Mouse (Mus musculus) layer of hippocampus, adult 2 months (tissue): ENCODE data around the gene Adamts4. TPM values are rescaled to one million over a fixed set of nuclear protein-coding genes. Genes with fewer than 3 reads are reported as not detected.
"Not testable (repeated sequence)": the region's sequence is repeated elsewhere in the genome, so short reads cannot be mapped to it uniquely, and the experiment has no call there.

Experiments used
- DNase-seq, 2 experiments: peaks; one replicate each; pipeline ENCODE4 v3.0.0; 2022; ENCODE audit warnings: low spot score in 2 of 2
- H3K27ac ChIP-seq: fragments of 200-600 bp; 2 replicates; pipeline ENCODE4 v1.8.1; 2022
- H3K4me3 ChIP-seq: fragments of 200-600 bp; 2 replicates; pipeline ENCODE4 v1.8.1; 2022; ENCODE audit warnings: mild to moderate bottlenecking
- CTCF ChIP-seq: fragments of 200-600 bp; conservative IDR thresholded peaks from 2 replicates; pipeline ENCODE4 v1.8.1; 2022; ENCODE audit warnings: antibody characterized with exemption, mild to moderate bottlenecking, moderate library complexity
- total RNA-seq, 2 experiments: library from RNA; stranded (reverse); gene quantifications; 2 replicates each; pipeline ENCODE4 v1.2.3; 2021

The Adamts4 gene
- total RNA-seq, 2 experiments from 2014 or later = 9.6 to 10.9 TPM

DNA sequence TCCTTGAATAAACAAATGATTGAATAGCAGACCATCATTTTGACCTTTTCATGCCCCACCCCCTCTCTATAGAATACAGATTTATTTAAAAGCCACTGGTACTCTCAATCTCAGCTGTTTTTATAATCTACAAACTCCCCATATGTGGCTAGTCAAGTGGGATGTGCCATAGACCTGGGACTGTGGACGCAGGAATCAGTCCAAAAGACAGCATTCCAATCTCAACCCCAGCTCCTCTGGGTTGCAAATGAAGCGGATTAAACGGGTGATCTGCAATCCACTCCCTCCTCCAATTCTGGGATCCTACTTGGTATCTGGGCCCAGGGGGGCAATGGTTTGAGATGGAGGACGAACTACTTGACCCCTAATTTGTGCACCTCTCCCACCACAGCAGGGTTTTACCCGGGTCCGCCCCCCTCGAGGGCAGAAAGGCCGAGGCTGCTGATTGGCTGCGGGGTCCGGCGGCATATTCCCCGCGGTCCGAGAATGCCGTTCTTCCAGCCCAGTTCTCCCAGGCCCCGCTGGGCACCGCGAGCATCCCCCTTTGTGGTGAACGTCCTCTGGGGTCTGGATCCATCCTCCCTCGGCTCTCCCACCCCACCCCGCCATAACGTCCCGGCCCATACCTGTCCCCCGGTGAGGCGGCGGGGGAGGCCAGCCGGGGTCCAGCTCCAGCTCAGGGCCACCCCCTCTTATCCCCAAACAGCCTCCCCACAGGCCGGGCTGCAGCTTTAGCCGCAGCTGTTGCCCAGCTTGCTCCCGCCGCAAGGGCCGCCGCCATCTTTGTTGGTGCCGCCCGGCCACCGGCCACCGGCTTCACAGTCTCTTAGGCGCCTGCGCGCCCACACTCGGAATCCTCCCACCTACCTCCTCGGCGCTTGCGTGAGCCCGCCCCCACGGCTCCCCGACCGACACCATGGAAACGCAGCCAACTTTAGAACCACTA, 37.2 kb downstream of the Adamts4 start, which contains the start of gene Usp21:
Usp21 (minus strand) TSS at position 856 of the 946 bp plus-strand sequence.
- no peak; the same call in 1 of the 2 replicates for TF ChIP-seq CTCF
- DNase-seq = peak; percentile 93 to 95
- Histone ChIP-seq H3K4me3 (peak within 1 kb of the TSS; percentile 98), H3K27ac (peak within 1 kb of the TSS; percentile 93)

DNA sequence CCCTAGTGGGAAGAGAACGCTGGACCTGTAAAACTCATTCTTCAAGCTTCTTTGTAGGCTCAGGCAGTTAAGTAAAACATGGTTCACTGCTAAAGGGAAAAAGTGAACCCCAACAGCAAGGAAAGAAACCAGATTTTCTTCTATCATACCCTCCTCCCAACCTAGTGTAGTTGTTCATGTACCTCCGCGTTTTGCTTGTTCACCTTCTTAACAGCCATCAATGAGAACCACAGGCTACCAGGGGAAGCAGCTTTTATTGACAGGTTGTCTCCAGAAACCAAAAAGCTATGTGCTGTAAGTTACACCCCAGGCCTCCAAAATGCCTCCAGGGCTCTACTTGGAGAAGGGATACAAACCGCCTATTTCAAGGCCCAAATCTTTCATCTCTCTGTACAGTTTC, 38.1 kb downstream of the Adamts4 start:
- peak overlapping the region; percentile 93 for H3K27ac ChIP-seq
- no peak overlapping the region; the same call in 1 of the 2 replicates for H3K4me3 ChIP-seq
- TF ChIP-seq CTCF = no peak
- DNase-seq = no peak

DNA sequence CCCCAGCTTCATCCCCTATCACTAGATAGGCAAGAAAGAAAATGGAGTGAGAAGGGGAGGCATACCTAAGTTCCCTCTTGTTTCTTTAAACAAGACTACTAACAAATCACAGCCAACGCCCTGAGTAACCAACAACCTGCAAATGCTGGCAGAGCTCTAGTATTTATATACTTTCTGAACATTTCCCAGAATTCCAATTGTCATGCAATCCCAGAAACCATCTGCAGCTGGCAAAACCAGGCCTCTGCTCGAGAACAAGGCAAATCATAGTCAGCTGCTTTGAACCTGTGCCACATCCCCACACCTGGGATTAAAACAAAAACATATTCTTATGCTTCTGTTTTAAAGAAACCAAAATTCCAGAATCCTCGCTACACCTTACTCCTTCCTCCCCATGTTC, 43.1 kb downstream of the Adamts4 start:
- no peak for TF ChIP-seq CTCF
- peak overlapping the region; percentile 95 for H3K4me3 ChIP-seq
- peak overlapping the region; percentile 100 for H3K27ac ChIP-seq
- no peak for DNase-seq

DNA sequence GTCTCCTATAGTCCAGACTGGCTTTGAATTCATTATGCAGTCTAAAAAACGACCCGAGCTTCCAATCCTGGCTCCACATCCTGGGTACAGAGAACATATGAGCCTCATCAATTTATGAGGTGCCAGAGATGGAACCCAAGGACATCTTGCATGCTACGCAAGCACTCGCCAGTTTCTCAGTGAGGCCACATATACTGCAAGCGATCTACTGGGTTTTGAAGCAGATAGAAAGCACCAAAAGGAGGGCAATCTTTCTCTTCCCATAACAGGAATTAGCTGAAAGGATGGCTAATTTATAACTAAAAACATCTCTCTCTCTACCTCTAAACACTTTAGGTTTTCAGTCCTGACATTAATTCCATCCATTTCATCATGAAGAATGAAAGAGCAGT, 43.7 kb downstream of the Adamts4 start:
- Histone ChIP-seq H3K27ac (peak overlapping the region; percentile 100), H3K4me3 (peak overlapping the region; percentile 95)
- TF ChIP-seq CTCF = no peak
- no peak for DNase-seq

DNA sequence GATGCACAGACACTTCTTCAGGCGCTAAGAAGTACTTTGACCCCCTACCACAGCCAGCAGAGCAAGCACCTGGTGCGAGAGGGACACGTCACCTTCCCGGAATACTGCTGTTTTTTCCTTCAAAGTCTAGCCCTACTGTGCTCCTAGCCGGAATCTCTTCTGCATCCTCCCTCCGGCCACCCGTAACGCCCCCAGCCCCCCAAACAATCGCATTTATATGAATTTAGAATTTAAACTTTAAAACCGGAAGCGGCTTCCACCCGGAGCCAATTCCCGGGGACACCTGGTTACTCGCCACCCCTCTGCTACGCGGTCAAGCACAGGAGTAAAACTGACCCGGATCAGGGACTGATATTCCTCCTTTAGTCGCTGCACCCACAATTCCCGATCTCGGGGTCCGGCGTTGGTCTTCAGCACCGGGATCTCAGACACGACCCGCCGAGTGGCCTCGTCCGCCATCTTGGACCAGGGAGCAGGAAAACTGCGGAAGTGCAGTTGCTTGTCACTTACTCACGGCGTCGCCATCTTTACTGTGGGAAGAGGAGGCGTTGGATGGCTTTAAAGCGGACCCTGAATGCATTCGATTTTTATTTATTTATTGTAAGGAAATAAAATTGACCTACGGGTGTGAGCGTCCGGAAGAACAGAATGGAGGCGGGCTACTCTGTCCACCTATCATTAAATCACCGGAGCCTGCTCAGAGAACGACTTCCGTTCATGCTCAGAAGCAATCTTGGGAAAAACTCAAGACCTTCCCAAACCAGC, 44.3 kb downstream of the Adamts4 start, which contains the start of gene Ufc1:
Ufc1 (minus strand) TSS at position 727 of the 765 bp plus-strand sequence.
- peak within 1 kb of the TSS; percentile 100 for H3K27ac ChIP-seq
- peak within 1 kb of the TSS; percentile 95 for H3K4me3 ChIP-seq
- peak; percentile 76 to 79 for DNase-seq
- TF ChIP-seq CTCF = peak; percentile 69

DNA sequence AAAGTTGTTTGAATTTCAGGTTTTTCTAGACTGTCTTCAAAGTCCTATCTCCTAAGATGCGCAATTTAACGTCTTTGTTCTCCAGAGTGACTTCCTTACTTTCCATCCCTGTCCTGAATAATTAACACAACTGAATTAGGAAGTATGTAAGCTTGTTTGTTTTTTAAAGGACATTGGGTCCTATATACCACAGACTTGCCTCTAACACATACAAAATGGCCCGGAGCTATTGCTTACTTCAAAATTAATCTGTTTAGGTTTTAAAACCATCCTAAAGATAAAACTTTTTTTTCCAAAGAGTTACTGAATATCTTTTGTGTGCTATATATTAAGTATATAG, 44.8 kb downstream of the Adamts4 start:
- Histone ChIP-seq H3K27ac (peak overlapping the region; percentile 100), H3K4me3 (peak overlapping the region; percentile 95)
- no peak for TF ChIP-seq CTCF
- no peak for DNase-seq

DNA sequence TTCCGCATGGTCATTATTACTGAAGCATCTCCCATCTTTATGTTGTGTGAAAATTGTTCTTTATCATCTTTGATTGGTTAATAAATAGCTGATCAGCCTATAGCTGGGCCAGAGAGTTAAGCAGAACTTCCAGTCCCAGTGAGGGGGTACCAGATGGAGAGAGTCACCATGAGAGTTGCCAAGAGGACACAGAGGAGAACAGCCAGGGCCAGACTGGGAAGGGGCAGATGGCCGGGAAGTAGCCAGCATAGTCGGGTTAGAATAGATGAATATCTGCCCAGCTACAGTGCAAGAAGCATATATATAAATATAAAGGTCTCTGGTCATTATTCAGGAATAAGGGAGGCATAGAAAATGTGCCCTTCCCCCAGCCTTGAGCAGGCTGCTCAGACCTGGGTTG, 48.0 kb downstream of the Adamts4 start:
- no peak overlapping the region for H3K27ac ChIP-seq
- no peak for TF ChIP-seq CTCF
- DNase-seq = no peak

DNA sequence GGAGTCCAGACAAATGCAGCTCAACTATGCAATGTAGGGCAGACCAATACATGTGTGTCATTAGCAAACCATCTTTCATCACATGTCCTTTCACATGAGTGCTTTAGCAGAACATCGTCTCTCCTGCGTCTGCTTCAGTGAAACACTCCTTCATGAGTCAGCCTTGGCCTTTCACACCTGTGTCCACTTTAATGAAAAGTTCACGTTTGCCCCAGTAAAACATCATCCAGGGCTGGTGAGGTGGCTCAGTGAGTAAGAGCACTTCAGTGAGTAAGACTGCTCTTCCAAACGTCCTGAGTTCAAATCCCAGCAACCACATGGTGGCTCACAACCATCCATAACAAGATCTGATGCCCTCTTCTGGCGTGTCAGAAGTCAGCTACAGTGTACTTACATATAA, 55.9 kb downstream of the Adamts4 start:
- DNase-seq, H3K27ac ChIP-seq, H3K4me3 ChIP-seq: not testable (repeated sequence)

More for the DNA sequence above, 48.0 kb downstream of the Adamts4 start:
- H3K4me3 ChIP-seq = no peak overlapping the region

DNA sequence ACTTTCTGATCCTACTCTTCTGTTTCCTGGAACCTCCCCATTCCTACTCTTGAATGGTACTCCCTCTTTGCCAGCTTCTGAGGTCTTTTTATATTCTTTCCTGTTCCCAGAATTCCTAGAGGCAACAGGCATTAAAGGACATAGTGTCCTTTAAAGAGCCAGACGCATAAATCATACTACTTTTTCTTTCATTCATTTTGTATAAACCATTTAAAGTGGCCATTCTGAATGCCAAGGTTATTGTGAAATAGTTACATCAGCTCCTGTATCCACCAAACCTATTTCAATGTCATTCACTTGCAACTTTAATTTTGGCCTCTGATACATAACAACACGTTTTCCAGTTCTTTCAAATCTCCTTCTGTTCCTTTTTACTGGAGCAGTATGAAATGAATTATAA, 59.1 kb downstream of the Adamts4 start:
- H3K27ac ChIP-seq = no peak overlapping the region

More for the DNA sequence above, 59.1 kb downstream of the Adamts4 start:
- DNase-seq = no peak
- no peak overlapping the region for H3K4me3 ChIP-seq
- no peak for TF ChIP-seq CTCF

Other genes with a start within 250 kb of the Adamts4 start
- gene Fcgr4, start 231.5 kb upstream of the Adamts4 start, total RNA-seq = not detected
- 10 to 100 TPM; 12.0 to 12.3 TPM for gene Fcgr3, start 185.5 kb upstream of the Adamts4 start, total RNA-seq
- gene Cfap126, start 136.5 kb upstream of the Adamts4 start, total RNA-seq = 1 to 10 TPM in 1 of 2 experiments, under 1 TPM in 1; 0.76 to 2.4 TPM
- gene Sdhc, start 99.8 kb upstream of the Adamts4 start, total RNA-seq = 100 to 1,000 TPM; 185 to 201 TPM
- not detected for gene Mpz, start 99.7 kb upstream of the Adamts4 start, total RNA-seq
- gene Pcp4l1, start 54.2 kb upstream of the Adamts4 start, total RNA-seq = 10 to 100 TPM; 40.4 to 40.9 TPM
- under 1 TPM in 1 of 2 experiments, not detected in 1; 0.15 TPM for gene Nr1i3, start 36.5 kb upstream of the Adamts4 start, total RNA-seq
- 10 to 100 TPM; 70.8 to 76.7 TPM for gene Tomm40l, start 27.9 kb upstream of the Adamts4 start, total RNA-seq
- gene Apoa2, start 25.4 kb upstream of the Adamts4 start, total RNA-seq = 1 to 10 TPM; 1.2 to 1.9 TPM
- 10 to 100 TPM; 14.9 to 17.2 TPM for gene Fcer1g, start 16.1 kb upstream of the Adamts4 start, total RNA-seq
- gene Ndufs2, start 967 bp downstream of the Adamts4 start, total RNA-seq = 100 to 1,000 TPM; 254 to 273 TPM
- gene B4galt3, start 19.9 kb downstream of the Adamts4 start, total RNA-seq = 10 to 100 TPM; 73.1 to 79.3 TPM
- 10 to 100 TPM; 31.2 to 42.1 TPM for gene Ppox, start 30.8 kb downstream of the Adamts4 start, total RNA-seq
- gene Usp21, start 37.6 kb downstream of the Adamts4 start, total RNA-seq = 10 to 100 TPM; 61.9 to 76.6 TPM
- 100 to 1,000 TPM; 105 to 113 TPM for gene Ufc1, start 44.6 kb downstream of the Adamts4 start, total RNA-seq
- gene Dedd, start 78.7 kb downstream of the Adamts4 start, total RNA-seq = 10 to 100 TPM; 36.1 to 37.4 TPM
- gene Nit1, start 95.2 kb downstream of the Adamts4 start, total RNA-seq = 10 to 100 TPM; 42.8 to 45.9 TPM
- gene Pfdn2, start 95.2 kb downstream of the Adamts4 start, total RNA-seq = 100 to 1,000 TPM; 154 to 163 TPM
- gene Klhdc9, start 110.4 kb downstream of the Adamts4 start, total RNA-seq = 1 to 10 TPM; 7.7 to 8.7 TPM
- 1 to 10 TPM; 5.1 to 6.1 TPM for gene Nectin4, start 119.7 kb downstream of the Adamts4 start, total RNA-seq
- 1 to 10 TPM; 1.9 to 2.2 TPM for gene Arhgap30, start 138.5 kb downstream of the Adamts4 start, total RNA-seq
- 100 to 1,000 TPM; 126 to 128 TPM for gene Usf1, start 160.9 kb downstream of the Adamts4 start, total RNA-seq
- 1 to 10 TPM; 4.1 to 5.6 TPM for gene Tstd1, start 168.5 kb downstream of the Adamts4 start, total RNA-seq
- gene F11r, start 187.1 kb downstream of the Adamts4 start, total RNA-seq = 1 to 10 TPM; 5.7 to 6.9 TPM